Mouse (Mus musculus) CD4-positive, CD25-positive, alpha-beta regulatory T cell, adult 4 months (primary cell): ENCODE data around the gene Gm2310. TPM values are rescaled to one million over a fixed set of nuclear protein-coding genes. Genes with fewer than 3 reads are reported as not detected.
A peak's percentile ranks its signal among the peaks of the same experiment; 100 is the strongest.
"Not testable (repeated sequence)": the region's sequence is repeated elsewhere in the genome, so short reads cannot be mapped to it uniquely, and the experiment has no call there.

Experiments
- ATAC-seq: one replicate; pipeline ENCODE4 v1.8.0; 2017
- polyA plus RNA-seq, 2 experiments: library from polyadenylated mRNA; unstranded; fragments of 100-300 nt; shearing (Covaris generic); gene quantifications; one replicate each; pipeline ENCODE4 v1.2.1; 2017

Gene Gm2310
- polyA plus RNA-seq = under 1 TPM in 1 of 2 experiments, not detected in 1; 0.96 TPM

DNA sequence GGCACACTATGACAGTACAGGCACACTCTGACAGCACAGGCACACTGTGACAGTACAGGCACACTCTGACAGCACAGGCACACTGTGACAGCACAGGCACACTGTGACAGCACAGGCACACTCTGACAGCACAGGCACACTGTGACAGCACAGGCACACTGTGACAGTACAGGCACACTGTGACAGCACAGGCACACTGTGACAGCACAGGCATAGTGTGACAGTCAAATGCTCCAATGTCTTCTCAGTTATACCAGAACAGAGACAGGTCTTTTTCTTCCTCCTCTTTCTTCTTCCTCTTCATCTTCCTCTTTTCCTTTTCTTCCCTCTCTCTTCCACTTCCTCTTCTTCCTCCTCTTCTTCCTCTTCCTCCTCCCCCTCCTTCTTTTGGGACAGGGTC, at the start of gene Gm2310:
Gene Gm2310, minus strand, starts transcription at position 101 of the 400 bp plus-strand sequence.
- ATAC-seq = not testable (repeated sequence)

GRCm38 (mm10) chr15:8568645-8569528, 49.1 kb upstream of the Gm2310 start:
- peak; percentile 60 for ATAC-seq

- peak; percentile 24 for ATAC-seq
These were observed 48.5 kb upstream of the Gm2310 start for GRCm38 (mm10) chr15:8568286-8568644.

DNA sequence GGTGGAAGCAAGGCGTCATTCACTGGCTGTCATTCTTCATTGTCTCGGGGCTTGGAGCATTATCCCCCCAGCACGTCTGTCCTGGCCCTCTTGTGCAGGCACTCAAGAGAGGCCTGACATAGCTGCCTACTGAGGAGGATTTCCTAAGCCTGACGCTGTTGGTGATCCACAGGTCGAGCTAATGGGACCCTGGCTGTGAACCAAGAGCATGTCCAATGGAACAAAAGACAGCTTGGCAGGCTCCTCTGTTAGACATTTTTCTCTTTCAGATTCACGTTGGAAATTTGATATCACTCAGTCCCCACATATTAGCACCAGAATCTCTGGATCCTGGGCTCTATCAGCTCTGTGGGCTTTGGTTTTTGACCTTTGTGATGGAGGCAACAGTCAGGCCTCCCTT, 45.7 kb upstream of the Gm2310 start:
- ATAC-seq = no peak

- no peak for ATAC-seq
These were observed 44.6 kb upstream of the Gm2310 start for GRCm38 (mm10) chr15:8564331-8564730.

GRCm38 (mm10) chr15:8563423-8564194, 43.9 kb upstream of the Gm2310 start:
- ATAC-seq = no peak

DNA sequence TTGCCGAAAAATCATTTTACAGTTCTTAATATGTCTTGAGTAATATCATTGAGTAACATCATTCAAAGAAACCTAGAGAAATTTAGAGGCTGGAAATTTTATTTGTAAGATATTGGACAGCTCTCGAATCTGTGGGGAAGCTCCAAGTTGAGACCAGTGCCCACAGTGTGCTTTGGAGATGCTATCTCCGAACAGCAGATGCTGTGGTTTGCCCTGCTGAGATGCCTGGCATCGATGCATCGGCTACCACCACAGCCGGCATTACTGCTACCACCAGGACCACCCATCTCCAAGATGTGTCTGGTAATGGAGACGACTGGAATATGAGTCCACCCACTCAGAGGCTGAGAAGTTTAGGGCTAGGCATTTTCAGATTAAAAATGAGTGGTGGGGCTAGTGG, 43.0 kb upstream of the Gm2310 start:
- ATAC-seq = no peak

- ATAC-seq = no peak
These were observed 11.4 kb upstream of the Gm2310 start for GRCm38 (mm10) chr15:8531201-8531600.

DNA sequence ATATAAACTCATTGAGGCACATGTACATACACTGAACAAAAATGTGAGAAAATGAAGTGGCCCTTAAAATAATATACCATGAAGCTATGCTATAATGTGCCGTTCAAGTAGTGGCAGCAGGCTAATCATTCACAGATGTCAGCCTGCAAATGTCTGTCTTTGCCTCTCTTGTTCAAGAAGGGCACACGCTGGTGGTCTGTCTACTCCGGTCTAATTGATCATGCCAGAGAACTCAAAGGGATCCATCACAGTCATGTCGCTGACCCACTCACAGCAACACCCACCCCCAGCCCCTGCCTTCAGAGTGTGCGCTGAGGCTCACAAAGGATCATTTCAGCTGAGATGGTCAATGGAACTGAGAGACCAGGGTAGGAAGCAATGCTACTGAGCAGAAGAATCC, 6.8 kb downstream of the Gm2310 start:
- ATAC-seq = no peak

DNA sequence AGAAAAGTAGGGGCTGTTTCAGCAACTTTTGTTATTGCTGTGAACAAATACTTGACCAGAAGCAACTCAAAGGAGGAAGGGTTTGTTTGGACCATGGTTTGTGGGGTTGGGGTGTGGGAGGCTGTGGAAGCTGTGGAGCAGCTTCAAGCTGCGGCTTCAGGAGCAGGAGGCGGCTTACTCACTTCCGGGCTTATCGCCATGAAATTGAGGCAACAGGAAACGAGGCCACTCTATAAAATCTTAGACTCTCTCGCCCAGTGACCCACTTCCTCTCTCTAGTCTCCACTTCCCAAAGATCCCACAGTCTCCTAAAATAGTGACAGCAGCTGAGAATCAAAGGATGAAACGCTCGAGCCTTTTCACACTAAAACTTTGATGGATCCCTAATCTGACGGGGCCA, 7.9 kb downstream of the Gm2310 start:
- peak; percentile 92 for ATAC-seq

GRCm38 (mm10) chr15:8502431-8502830, 17.3 kb downstream of the Gm2310 start:
- no peak for ATAC-seq

- no peak for ATAC-seq
These were observed 34.5 kb downstream of the Gm2310 start for GRCm38 (mm10) chr15:8485261-8485660.

DNA sequence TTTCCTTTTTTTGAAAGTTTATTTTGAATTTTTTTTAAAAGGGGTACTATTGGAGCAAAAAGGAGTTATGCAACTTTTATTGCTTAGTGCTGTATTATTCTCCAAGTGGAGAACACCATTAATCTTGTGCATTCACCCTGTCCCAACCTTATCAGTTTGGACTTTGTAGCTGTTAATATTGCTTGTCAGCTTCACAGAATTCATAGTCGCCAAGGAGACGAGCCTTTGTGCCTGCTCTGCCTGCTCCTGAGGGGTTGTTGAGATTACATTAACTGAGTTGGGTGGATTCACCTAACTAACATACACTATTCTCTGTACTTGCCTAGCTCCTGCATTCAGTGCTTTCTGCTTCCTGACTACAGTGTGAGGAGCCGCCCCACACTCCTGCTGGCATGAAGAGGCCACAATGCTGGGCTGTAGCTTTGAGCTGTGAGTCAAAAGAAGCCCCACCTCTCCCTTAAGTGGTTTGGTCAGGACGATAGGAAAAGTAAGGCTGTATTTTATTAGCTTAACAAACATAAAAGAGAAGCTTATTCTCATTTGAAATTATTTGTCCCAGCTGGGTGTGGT, 50.7 kb downstream of the Gm2310 start:
- ATAC-seq = no peak

Other genes starting within 250 kb of the Gm2310 start
- gene Nipbl, start 75.5 kb downstream of the Gm2310 start, polyA plus RNA-seq = 10 to 100 TPM; 49.6 to 51.7 TPM
- under 1 TPM in 1 of 2 experiments, not detected in 1; 0.24 TPM for gene Slc1a3, start 190.8 kb upstream of the Gm2310 start, polyA plus RNA-seq